Mouse (Mus musculus) myocyte (in vitro differentiated cells): ENCODE results near the gene Aox3.

Experiments
- E2F4 ChIP-seq: IDR thresholded peaks from one replicate; pipeline ENCODE4 v1.6.1; 2011; ENCODE audit warnings: mild to moderate bottlenecking, control low read depth, moderate library complexity; ENCODE audit not compliant: insufficient read depth
- MAX ChIP-seq: IDR thresholded peaks from one replicate; pipeline ENCODE4 v1.6.1; 2011; ENCODE audit warnings: low read depth, mild to moderate bottlenecking, control low read depth
- MYOD1 ChIP-seq, 3 experiments: IDR thresholded peaks; one replicate each; pipeline ENCODE4 v1.6.1; 2011; ENCODE audit warnings: control low read depth in 2 of 3, low read depth in 2 of 3, mild to moderate bottlenecking in 2 of 3, moderate library complexity in 1 of 3; ENCODE audit not compliant: insufficient read length in 2 of 3, control insufficient read depth in 1 of 3
- MYOG ChIP-seq, 3 experiments: IDR thresholded peaks; one replicate each; pipeline ENCODE4 v1.6.1; 2011; ENCODE audit warnings: control low read depth in 2 of 3, low read depth in 2 of 3, mild to moderate bottlenecking in 2 of 3; ENCODE audit not compliant: insufficient read length in 2 of 3, control insufficient read depth in 1 of 3, insufficient read depth in 1 of 3
- POLR2A ChIP-seq: IDR thresholded peaks from one replicate; pipeline ENCODE4 v1.6.1; 2011; ENCODE audit warnings: low read depth, mild to moderate bottlenecking, control low read depth, moderate library complexity; ENCODE audit not compliant: insufficient read length
- POLR2AphosphoS2 ChIP-seq: IDR thresholded peaks from one replicate; pipeline ENCODE4 v1.6.1; 2011; ENCODE audit warnings: low read depth, control low read depth; ENCODE audit not compliant: insufficient read length
- REST ChIP-seq: IDR thresholded peaks from one replicate; pipeline ENCODE4 v1.6.1; 2011; ENCODE audit warnings: mild to moderate bottlenecking, control low read depth, moderate library complexity; ENCODE audit not compliant: insufficient read depth, insufficient read length
- SRF ChIP-seq: IDR thresholded peaks from one replicate; pipeline ENCODE4 v1.6.1; 2011; ENCODE audit warnings: low read depth; ENCODE audit not compliant: control insufficient read depth, insufficient read length
- TCF12 ChIP-seq: IDR thresholded peaks from one replicate; pipeline ENCODE4 v1.6.1; 2011; ENCODE audit warnings: mild to moderate bottlenecking, control low read depth; ENCODE audit not compliant: poor library complexity, insufficient read depth, severe bottlenecking
- USF1 ChIP-seq: IDR thresholded peaks from one replicate; pipeline ENCODE4 v1.6.1; 2011; ENCODE audit warnings: low read depth, mild to moderate bottlenecking, control low read depth, moderate library complexity

- TF ChIP-seq E2F4: no peak
- no peak for TF ChIP-seq POLR2A
- no peak for TF ChIP-seq MYOG (IDR thresholded peaks at IDR 0.05; ENCODE audit: control insufficient read depth in 1 of 3, insufficient read depth in 1 of 3, insufficient read length in 2 of 3, low read depth in 2 of 3)
- TF ChIP-seq MAX: no peak
- no peak for TF ChIP-seq REST
- no peak for TF ChIP-seq SRF
- no peak for TF ChIP-seq POLR2AphosphoS2
- no peak for TF ChIP-seq MYOD1 (IDR thresholded peaks at IDR 0.05; ENCODE audit: control insufficient read depth in 1 of 3, insufficient read length in 2 of 3, low read depth in 2 of 3)
- TF ChIP-seq USF1: no peak
- no peak for TF ChIP-seq TCF12
These were observed 100.9 kb downstream of the Aox3 start for GRCm38 (mm10) chr1:58213838-58214237.
